Mouse (Mus musculus) E14TG2a.4 (cell line): ENCODE data around the gene Orc4.
"Not testable (repeated sequence)": the region's sequence is repeated elsewhere in the genome, so short reads cannot be mapped to it uniquely, and the experiment has no call there.

Experiments used
- H3K27me3 ChIP-seq: 2 replicates; pipeline ENCODE4 v1.6.1; 2014; ENCODE audit warnings: low read length, control low read depth; ENCODE audit not compliant: insufficient read depth
- H3K36me3 ChIP-seq: 2 replicates; pipeline ENCODE4 v1.6.1; 2014; ENCODE audit warnings: low read length, control low read depth; ENCODE audit not compliant: insufficient read depth
- H3K4me1 ChIP-seq: replicated peaks from 2 replicates; pipeline ENCODE4 v1.6.1; 2014; ENCODE audit warnings: low read depth, low read length, control low read depth
- H3K4me3 ChIP-seq: replicated peaks from 2 replicates; pipeline ENCODE4 v1.5.1; 2014; ENCODE audit warnings: mild to moderate bottlenecking, low read length
- H3K9me3 ChIP-seq: 2 replicates; pipeline ENCODE4 v1.6.1; 2014; ENCODE audit warnings: low read length, control low read depth
- CTCF ChIP-seq: conservative IDR thresholded peaks from 2 replicates; pipeline ENCODE4 v1.5.1; 2014; ENCODE audit warnings: low read length
- NANOG ChIP-seq: IDR thresholded peaks from 2 replicates; pipeline ENCODE4 v1.6.1; 2014; ENCODE audit warnings: borderline replicate concordance, low read length, mixed read lengths
- POU5F1 ChIP-seq: IDR thresholded peaks from 2 replicates; pipeline ENCODE4 v1.6.1; 2014; ENCODE audit warnings: low read length, borderline replicate concordance

Orc4 gene

GRCm38 (mm10) chr2:48935058-48935457 lies 15.0 kb downstream of the Orc4 start:
- no peak overlapping the region for H3K4me3 ChIP-seq
- no peak for TF ChIP-seq POU5F1
- TF ChIP-seq NANOG: no peak
- TF ChIP-seq CTCF: no peak
- H3K4me1 ChIP-seq: no peaks in the 10 kb centered on the region
- H3K36me3 ChIP-seq: peaks cover 67% of the 10 kb centered on the region
- H3K9me3 ChIP-seq: no peaks in the 10 kb centered on the region
- no peaks in the 10 kb centered on the region for H3K27me3 ChIP-seq

GRCm38 (mm10) chr2:48915832-48916231 lies 34.2 kb downstream of the Orc4 start:
- TF ChIP-seq POU5F1: no peak
- TF ChIP-seq NANOG: no peak
- no peak for TF ChIP-seq CTCF
- Histone ChIP-seq H3K9me3 (no peaks in the 10 kb centered on the region), H3K4me3 (no peak overlapping the region), H3K4me1 (no peaks in the 10 kb centered on the region), H3K36me3 (peaks cover 79% of the 10 kb centered on the region), H3K27me3 (no peaks in the 10 kb centered on the region)

- Histone ChIP-seq H3K27me3 (no peaks in the 10 kb centered on the region), H3K4me1 (no peaks in the 10 kb centered on the region), H3K9me3 (no peaks in the 10 kb centered on the region), H3K4me3 (no peak overlapping the region), H3K36me3 (peaks cover 71% of the 10 kb centered on the region)
- TF ChIP-seq CTCF (no peak), POU5F1 (no peak), NANOG (no peak)
Observed at GRCm38 (mm10) chr2:48914185-48914584, 35.9 kb downstream of the Orc4 start.

GRCm38 (mm10) chr2:48908866-48909265 lies 41.2 kb downstream of the Orc4 start:
- H3K36me3 ChIP-seq: peaks cover 68% of the 10 kb centered on the region
- H3K4me1 ChIP-seq: no peaks in the 10 kb centered on the region
- H3K4me3 ChIP-seq: no peak overlapping the region
- no peaks in the 10 kb centered on the region for H3K9me3 ChIP-seq
- TF ChIP-seq POU5F1: no peak
- peak; percentile 34 for TF ChIP-seq CTCF
- H3K27me3 ChIP-seq: no peaks in the 10 kb centered on the region

GRCm38 (mm10) chr2:48895186-48895585 lies 54.9 kb downstream of the Orc4 start:
- Histone ChIP-seq H3K4me3 (no peak overlapping the region), H3K4me1 (no peaks in the 10 kb centered on the region), H3K36me3 (peaks cover 27% of the 10 kb centered on the region), H3K27me3 (no peaks in the 10 kb centered on the region), H3K9me3 (no peaks in the 10 kb centered on the region)
- TF ChIP-seq POU5F1 (no peak), NANOG (no peak), CTCF (no peak)

- H3K27me3 ChIP-seq: no peaks in the 10 kb centered on the region
- peak; percentile 53 for TF ChIP-seq CTCF
- no peak for TF ChIP-seq NANOG
- no peak for TF ChIP-seq POU5F1
- H3K4me1 ChIP-seq: no peaks in the 10 kb centered on the region
- no peak overlapping the region for H3K4me3 ChIP-seq
- no peaks in the 10 kb centered on the region for H3K36me3 ChIP-seq
- H3K9me3 ChIP-seq: no peaks in the 10 kb centered on the region
Observed at GRCm38 (mm10) chr2:48885945-48886344, 64.1 kb downstream of the Orc4 start.

GRCm38 (mm10) chr2:48868199-48868913 lies 81.7 kb downstream of the Orc4 start:
- Histone ChIP-seq H3K36me3 (no peaks in the 10 kb centered on the region), H3K4me3 (no peak overlapping the region), H3K4me1 (peaks cover 18% of the 10 kb centered on the region), H3K9me3 (no peaks in the 10 kb centered on the region), H3K27me3 (no peaks in the 10 kb centered on the region)
- TF ChIP-seq POU5F1 (no peak), NANOG (no peak)

- H3K4me3 ChIP-seq, H3K9me3 ChIP-seq: not testable (repeated sequence)
Observed at GRCm38 (mm10) chr2:48865596-48865995, 84.5 kb downstream of the Orc4 start.

More at GRCm38 (mm10) chr2:48865596-48865995, 84.5 kb downstream of the Orc4 start:
- not testable (repeated sequence) for H3K27me3 ChIP-seq, H3K36me3 ChIP-seq
- peaks cover 18% of the 10 kb centered on the region for H3K4me1 ChIP-seq
